Mouse (Mus musculus) stomach, postnatal 0 days (tissue): ENCODE measurements around the gene Hcrtr1.

Source experiments
- CTCF ChIP-seq: IDR thresholded peaks from 2 replicates; pipeline ENCODE4 v1.5.1; 2016; ENCODE audit warnings: antibody characterized with exemption, low read depth, mild to moderate bottlenecking, moderate library complexity
- EP300 ChIP-seq: optimal IDR thresholded peaks from 2 replicates; pipeline ENCODE3; 2016; ENCODE audit warnings: antibody characterized with exemption

GRCm38 (mm10) chr4:130170362-130170761, 31.2 kb upstream of the Hcrtr1 start:
- TF ChIP-seq EP300 (no peak), CTCF (no peak)
